Mouse (Mus musculus): Measurements from ENCODE around the gene Frmd7.

DNA sequence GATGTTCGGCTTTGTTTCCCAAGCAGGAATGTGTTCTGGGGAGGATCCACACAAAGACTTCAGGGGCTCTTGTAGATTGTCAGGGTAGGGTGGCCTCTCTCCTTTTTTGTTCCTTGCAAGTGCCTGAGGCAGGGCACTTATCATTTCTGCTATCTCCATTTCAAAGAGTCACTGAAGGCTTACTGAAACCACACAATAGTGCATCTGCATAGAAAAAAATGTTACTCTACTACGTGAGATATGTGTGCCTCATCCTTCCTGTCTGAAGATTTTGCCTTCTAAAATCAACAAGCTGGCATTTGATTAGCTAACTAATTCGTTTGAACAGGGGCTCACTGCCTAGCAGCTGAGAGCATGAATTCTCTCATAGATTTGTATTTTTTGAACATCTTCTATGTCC is 12.2 kb downstream of the Frmd7 start:
- no peak for TF ChIP-seq KAT2A (IDR thresholded peaks at IDR 0.05; ENCODE audit: insufficient replicate concordance, low read length)
- no peak for TF ChIP-seq MAX (IDR thresholded peaks at IDR 0.05; ENCODE audit: low read length)
- TF ChIP-seq POLR2A (IDR thresholded peaks at IDR 0.05; ENCODE audit: low read depth, low read length): no peak
- no peak for TF ChIP-seq CTCF (conservative IDR thresholded peaks at IDR 0.05 in 1 of 2, IDR thresholded peaks at IDR 0.05 in 1 of 2; ENCODE audit: low read depth in 2 of 2, low read length in 2 of 2)
- no peak for TF ChIP-seq MXI1 (IDR thresholded peaks at IDR 0.05; ENCODE audit: low read depth, low read length)
- no peak for TF ChIP-seq E2F4 (IDR thresholded peaks at IDR 0.05; ENCODE audit: insufficient replicate concordance, low read depth, low read length)
- no peak for TF ChIP-seq SIN3A (IDR thresholded peaks at IDR 0.05; ENCODE audit: low read length)
- no peak for TF ChIP-seq ELF1 (IDR thresholded peaks at IDR 0.05; ENCODE audit: low read depth, low read length)
- TF ChIP-seq RCOR1 (conservative IDR thresholded peaks at IDR 0.05; ENCODE audit: low read depth, low read length): no peak
- no peak for TF ChIP-seq BHLHE40 (IDR thresholded peaks at IDR 0.05; ENCODE audit: low read depth, low read length)
- TF ChIP-seq MAZ (IDR thresholded peaks at IDR 0.05; ENCODE audit: low read depth, low read length): no peak
- TF ChIP-seq POLR2AphosphoS2 (IDR thresholded peaks at IDR 0.05; ENCODE audit: low read depth, low read length): no peak
- TF ChIP-seq ZMIZ1 (IDR thresholded peaks at IDR 0.05; ENCODE audit: low read depth, low read length): no peak
